Mouse (Mus musculus) midbrain, postnatal 0 days (tissue): ENCODE results near the gene Adnp. TPM values are rescaled to one million over a fixed set of nuclear protein-coding genes. Genes with fewer than 3 reads are reported as not detected.

Experiments
- ATAC-seq: fragments of 200-750 bp; cut with Nextera tagmentation; 2 replicates; pipeline ENCODE4 v1.8.0; 2017; ENCODE audit warnings: moderate number of reproducible peaks, mild to moderate bottlenecking, moderate TSS enrichment, moderate library complexity; ENCODE audit not compliant: low FRiP score
- DNase-seq: peaks from one replicate; pipeline ENCODE4 v3.0.0-alpha.2; 2015; ENCODE audit warnings: low spot score
- H3K27ac ChIP-seq: fragments of 300-500 bp; sonication (generic); 2 replicates; pipeline ENCODE4 v1.5.1; 2014; ENCODE audit warnings: low read depth, mild to moderate bottlenecking, low read length, mixed read lengths
- H3K27me3 ChIP-seq: fragments of 300-500 bp; sonication (generic); 2 replicates; pipeline ENCODE4 v1.6.1; 2014; ENCODE audit warnings: low read length, control low read depth, mixed read lengths; ENCODE audit not compliant: insufficient read depth
- H3K36me3 ChIP-seq: fragments of 300-500 bp; sonication (generic); 2 replicates; pipeline ENCODE4 v1.6.1; 2014; ENCODE audit warnings: low read length, control low read depth, mixed read lengths; ENCODE audit not compliant: insufficient read depth
- H3K4me1 ChIP-seq: fragments of 300-500 bp; sonication (generic); 2 replicates; pipeline ENCODE4 v1.6.1; 2014; ENCODE audit warnings: mild to moderate bottlenecking, control low read depth, antibody characterized with exemption, low read length, mixed read lengths; ENCODE audit not compliant: insufficient read depth
- H3K4me2 ChIP-seq: fragments of 300-500 bp; sonication (generic); 2 replicates; pipeline ENCODE4 v1.6.1; 2014; ENCODE audit warnings: low read depth, mild to moderate bottlenecking, low read length, mixed read lengths; ENCODE audit not compliant: poor library complexity, severe bottlenecking
- H3K4me3 ChIP-seq: fragments of 300-500 bp; sonication (generic); 2 replicates; pipeline ENCODE4 v1.5.1; 2014; ENCODE audit warnings: low read depth, mild to moderate bottlenecking, low read length, moderate library complexity
- H3K9ac ChIP-seq: fragments of 300-500 bp; sonication (generic); replicated peaks from 2 replicates; pipeline ENCODE4 v1.6.1; 2014; ENCODE audit warnings: mild to moderate bottlenecking, low read length, moderate library complexity, mixed read lengths; ENCODE audit not compliant: poor library complexity, severe bottlenecking
- H3K9me3 ChIP-seq: fragments of 300-500 bp; sonication (generic); 2 replicates; pipeline ENCODE4 v1.6.1; 2016; ENCODE audit warnings: low read length, control low read depth
- CTCF ChIP-seq: IDR thresholded peaks from 2 replicates; pipeline ENCODE4 v1.5.1; 2016; ENCODE audit warnings: antibody characterized with exemption, mild to moderate bottlenecking
- WGBS: fragments of 180-500 bp; shearing (Covaris S2); extraction: QIAGEN DNeasy Blood & Tissue Kit; methylation state at CpG from one replicate; pipeline ENCODE4 v1.1.7; 2014; 5-methylcytosine and 5-hydroxymethylcytosine counted together
- polyA plus RNA-seq: library from polyadenylated mRNA; unstranded; fragments of >200 nt; fragmentation: Nextera tagmentation; extraction: Ambion mirVana; gene quantifications from 2 replicates; pipeline ENCODE4 v1.2.1, GENCODE M21; 2015
- total RNA-seq: library from RNA; depleted of rRNA; stranded (reverse); fragments of >200 nt; gene quantifications from 2 replicates; pipeline ENCODE4 v1.2.3, GENCODE M21; 2014

The Adnp gene
- total and polyA plus RNA-seq, 2 experiments from 2014 or later: 15.4 to 24.9 TPM

DNA sequence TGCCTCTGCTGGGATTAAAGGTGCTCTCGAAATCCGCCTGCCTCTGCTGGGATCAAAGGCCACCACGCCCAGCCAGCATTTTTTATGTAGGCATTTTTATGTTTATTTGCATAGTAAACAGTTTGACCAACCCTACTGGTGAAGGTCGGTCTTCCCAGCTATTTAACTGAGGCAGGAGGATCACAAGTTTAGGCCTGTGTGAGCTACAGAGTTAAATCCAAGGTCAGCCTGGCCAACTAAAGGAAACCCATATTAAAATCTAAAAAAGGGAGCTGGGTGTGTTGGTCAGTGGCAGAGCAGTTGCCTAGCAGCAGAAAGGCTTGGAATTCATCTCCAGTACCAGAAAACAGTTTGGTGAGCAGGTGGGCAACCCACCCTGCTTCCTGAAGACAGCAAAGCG lies 26.4 kb upstream of the Adnp start:
- Histone ChIP-seq H3K27me3 (no peaks in the 10 kb centered on the region), H3K4me1 (peaks cover 11% of the 10 kb centered on the region), H3K4me3 (no peak overlapping the region), H3K9me3 (no peaks in the 10 kb centered on the region), H3K27ac (no peak overlapping the region), H3K9ac (no peak overlapping the region), H3K4me2 (no peak overlapping the region), H3K36me3 (0 out of 2 replicates have a peak, but pooled peaks cover 3% of the 10 kb centered on the region)
- no peak for TF ChIP-seq CTCF
- ATAC-seq (no peak), DNase-seq (no peak)
- 91% methylated on average over 5 of the region's 5 CpGs for WGBS

DNA sequence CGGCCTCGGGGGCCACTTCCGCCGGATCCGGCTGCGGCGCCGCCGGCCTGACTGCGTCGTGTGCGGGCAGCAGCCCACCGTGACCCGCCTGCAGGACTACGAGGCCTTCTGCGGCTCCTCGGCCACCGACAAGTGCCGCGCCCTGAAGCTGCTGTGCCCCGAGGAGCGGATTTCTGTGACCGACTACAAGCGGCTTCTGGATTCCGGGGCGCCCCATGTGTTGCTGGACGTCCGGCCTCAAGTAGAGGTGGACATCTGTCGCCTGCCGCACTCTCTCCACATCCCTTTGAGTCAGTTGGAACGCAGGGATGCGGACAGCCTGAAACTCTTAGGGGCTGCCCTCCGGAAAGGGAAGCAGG lies 24.5 kb upstream of the Adnp start:
- Histone ChIP-seq H3K27ac (peak overlapping the region; percentile 91), H3K4me2 (peak overlapping the region; percentile 98), H3K4me3 (peak overlapping the region; percentile 99), H3K36me3 (0 out of 2 replicates have a peak, but pooled peaks cover 5% of the 10 kb centered on the region), H3K4me1 (peaks cover 11% of the 10 kb centered on the region), H3K27me3 (no peaks in the 10 kb centered on the region), H3K9ac (peak overlapping the region; percentile 92), H3K9me3 (no peaks in the 10 kb centered on the region)
- DNase-seq (no peak), ATAC-seq (no peak)
- no peak for TF ChIP-seq CTCF
- WGBS: 68% methylated on average over 33 of the region's 33 CpGs

DNA sequence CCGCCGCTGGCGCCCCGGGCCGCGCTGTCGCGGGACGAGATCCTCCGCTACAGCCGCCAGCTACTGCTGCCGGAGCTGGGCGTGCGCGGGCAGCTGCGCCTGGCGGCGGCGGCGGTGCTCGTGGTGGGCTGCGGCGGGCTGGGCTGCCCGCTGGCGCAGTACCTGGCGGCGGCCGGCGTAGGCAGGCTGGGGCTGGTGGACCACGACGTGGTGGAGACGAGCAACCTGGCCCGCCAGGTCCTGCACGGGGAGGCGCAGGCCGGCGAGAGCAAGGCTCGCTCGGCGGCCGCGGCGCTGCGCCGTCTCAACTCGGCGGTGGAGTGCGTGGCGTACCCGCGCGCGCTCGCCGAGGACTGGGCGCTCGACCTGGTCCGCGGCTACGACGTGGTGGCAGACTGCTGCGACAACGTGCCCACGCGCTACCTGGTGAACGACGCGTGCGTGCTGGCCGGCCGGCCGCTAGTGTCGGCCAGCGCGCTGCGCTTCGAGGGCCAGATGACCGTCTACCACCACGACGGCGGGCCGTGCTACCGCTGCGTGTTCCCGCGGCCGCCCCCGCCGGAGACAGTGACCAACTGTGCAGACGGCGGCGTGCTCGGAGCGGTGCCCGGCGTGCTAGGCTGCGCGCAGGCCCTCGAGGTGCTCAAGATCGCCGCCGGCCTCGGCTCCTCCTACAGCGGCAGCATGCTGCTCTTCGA lies 24.0 kb upstream of the Adnp start:
- H3K4me1 ChIP-seq: peaks cover 11% of the 10 kb centered on the region
- peak overlapping the region; percentile 98 for H3K4me2 ChIP-seq
- DNase-seq: peak; percentile 19
- no peak for TF ChIP-seq CTCF
- peak overlapping the region; percentile 99 for H3K4me3 ChIP-seq
- H3K9me3 ChIP-seq: no peaks in the 10 kb centered on the region
- WGBS: 5% methylated on average over 92 of the region's 105 CpGs
- peak; percentile 74 for ATAC-seq
- H3K27ac ChIP-seq: peak overlapping the region; percentile 91
- peaks cover 8% of the 10 kb centered on the region; the same call in 1 of the 2 replicates for H3K36me3 ChIP-seq
- no peaks in the 10 kb centered on the region for H3K27me3 ChIP-seq
- peak overlapping the region; percentile 92 for H3K9ac ChIP-seq

DNA sequence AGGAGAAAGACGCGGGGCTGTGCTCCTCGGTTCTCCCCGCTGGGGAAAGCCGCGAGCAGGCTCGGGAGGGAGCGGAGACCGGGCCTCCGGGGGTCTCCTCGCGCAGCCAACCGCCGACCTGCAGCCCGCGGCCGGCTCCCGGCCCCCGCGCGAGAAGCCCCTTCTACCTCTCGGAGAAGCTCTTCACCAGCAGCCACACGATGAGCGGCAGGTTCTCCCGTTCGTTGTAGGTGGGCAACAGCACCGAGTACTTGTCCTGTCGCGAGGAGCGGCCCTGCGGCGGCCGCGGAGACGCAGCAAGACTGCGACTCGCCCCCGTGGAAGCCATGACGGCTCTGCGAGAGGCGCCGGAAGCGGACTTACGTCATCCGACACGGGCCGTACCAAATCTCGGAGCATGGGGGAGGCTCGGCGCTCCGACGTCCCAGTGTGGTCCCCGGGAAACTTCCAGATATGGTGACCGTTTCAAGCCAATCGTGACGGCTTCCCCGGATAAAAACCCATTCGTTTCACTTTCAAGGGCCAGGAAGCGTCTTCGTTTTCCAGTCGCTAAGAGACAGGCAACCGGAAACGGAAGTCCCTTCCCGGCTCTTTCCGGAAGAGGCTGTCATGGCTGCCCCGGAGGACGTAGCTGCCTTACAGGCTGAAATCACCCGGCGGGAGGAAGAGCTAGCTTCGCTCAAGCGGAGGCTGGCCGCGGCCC lies 23.3 kb upstream of the Adnp start, which contains the start of the genes Gm20716, Dpm1 and Mocs3:
Gene Gm20716, minus strand, starts transcription at position 339 of the 703 bp plus-strand sequence.
Gene Dpm1, minus strand, starts transcription at position 566 of the 703 bp plus-strand sequence.
Gene Mocs3, plus strand, starts transcription at position 597 of the 703 bp plus-strand sequence.
- H3K27me3 ChIP-seq: no peaks in the 10 kb centered on the region
- ATAC-seq: peak; percentile 88
- H3K36me3 ChIP-seq: peaks cover 14% of the 10 kb centered on the region; the same call in 1 of the 2 replicates
- H3K9me3 ChIP-seq: no peaks in the 10 kb centered on the region
- H3K27ac ChIP-seq: peak within 1 kb of the TSS; percentile 91
- H3K4me1 ChIP-seq: peaks cover 11% of the 10 kb centered on the region
- peak within 1 kb of the TSS; percentile 98 for H3K4me2 ChIP-seq
- DNase-seq: peak; percentile 93
- WGBS: under 1% methylated on average over 71 of the region's 73 CpGs
- H3K9ac ChIP-seq: peak within 1 kb of the TSS; percentile 92
- peak within 1 kb of the TSS; percentile 99 for H3K4me3 ChIP-seq
- no peak for TF ChIP-seq CTCF

DNA sequence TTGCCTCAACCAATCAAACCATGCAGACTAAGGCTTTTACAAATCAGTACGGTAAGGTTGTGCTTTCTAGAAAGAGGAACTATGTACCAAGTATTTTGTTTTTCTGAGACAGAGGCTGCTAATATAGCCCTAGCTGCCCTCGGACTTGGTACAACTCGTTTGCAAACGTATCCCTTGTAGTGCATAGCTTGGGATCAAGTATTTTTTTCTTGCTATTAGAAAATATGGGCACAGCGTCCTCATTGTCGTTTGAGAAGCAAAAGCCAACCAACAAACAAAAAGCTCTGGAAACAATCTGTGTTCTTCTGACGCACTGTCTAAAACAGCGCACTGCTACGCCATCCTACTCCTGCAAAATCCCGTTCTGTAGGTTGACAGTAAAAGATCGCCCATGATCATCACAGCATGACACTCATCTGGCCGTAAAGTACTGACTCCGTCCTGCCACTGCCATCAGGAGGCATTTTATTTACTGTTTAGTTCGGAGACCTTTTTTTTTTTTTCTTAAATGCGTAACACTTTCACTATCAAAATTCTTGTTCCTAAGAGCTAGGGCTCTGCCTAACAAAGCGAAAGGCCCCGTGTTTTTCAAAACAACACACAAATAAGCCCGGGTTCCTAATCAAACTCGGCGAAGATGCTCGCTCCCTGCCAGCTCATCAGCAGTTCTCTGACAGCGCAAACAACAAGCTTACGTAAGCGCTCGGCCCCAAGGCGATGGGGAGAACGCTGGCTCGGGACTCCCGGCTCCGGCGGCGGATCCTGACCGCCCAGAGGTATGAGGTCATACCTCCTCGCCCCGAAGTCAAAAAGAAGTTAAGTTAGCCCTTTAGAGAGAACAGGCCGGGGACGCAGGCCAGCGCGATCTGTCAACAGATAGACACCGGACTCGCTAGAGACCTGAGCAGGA lies 22.5 kb upstream of the Adnp start:
- no peak for TF ChIP-seq CTCF
- H3K9ac ChIP-seq: peak overlapping the region; percentile 92
- H3K36me3 ChIP-seq: peaks cover 20% of the 10 kb centered on the region; the same call in 1 of the 2 replicates
- DNase-seq (no peak), ATAC-seq (no peak)
- peak overlapping the region; percentile 99 for H3K4me3 ChIP-seq
- H3K27ac ChIP-seq: peak overlapping the region; percentile 91; the same call in 1 of the 2 replicates
- H3K4me2 ChIP-seq: peak overlapping the region; percentile 98
- peaks cover 11% of the 10 kb centered on the region for H3K4me1 ChIP-seq
- no peaks in the 10 kb centered on the region for H3K27me3 ChIP-seq
- 21% methylated on average over 41 of the region's 41 CpGs for WGBS
- no peaks in the 10 kb centered on the region for H3K9me3 ChIP-seq
